Mouse (Mus musculus) embryonic fibroblast, embryonic 13.5 days (primary cell): ENCODE measurements around the gene Polr2j. TPM values are rescaled to one million over a fixed set of nuclear protein-coding genes. Genes with fewer than 3 reads are reported as not detected.

Source experiments
- H3K27ac ChIP-seq: 2 replicates; pipeline ENCODE4 v1.5.1; 2012; ENCODE audit warnings: low read length, control low read depth, inconsistent platforms; ENCODE audit not compliant: insufficient read depth
- H3K4me1 ChIP-seq: 2 replicates; pipeline ENCODE4 v1.6.1; 2011; ENCODE audit warnings: low read length; ENCODE audit not compliant: control insufficient read depth, insufficient read depth
- H3K4me3 ChIP-seq: 2 replicates; pipeline ENCODE4 v1.5.1; 2011; ENCODE audit warnings: mild to moderate bottlenecking, control low read depth, low read length; ENCODE audit not compliant: insufficient read depth
- CTCF ChIP-seq: IDR thresholded peaks from 2 replicates; pipeline ENCODE4 v1.5.1; 2011; ENCODE audit warnings: mild to moderate bottlenecking, control low read depth, low read length, moderate library complexity, borderline replicate concordance; ENCODE audit not compliant: insufficient read depth
- POLR2A ChIP-seq: IDR thresholded peaks from 2 replicates; pipeline ENCODE4 v1.6.1; 2011; ENCODE audit warnings: low read depth, mild to moderate bottlenecking, control low read depth, low read length, moderate library complexity
- polyA plus RNA-seq: library from polyadenylated mRNA; stranded (reverse); fragments of >200 nt; gene quantifications from 2 replicates; pipeline ENCODE4 v1.2.4, GENCODE M21; 2011; ENCODE audit warnings: low read depth; ENCODE audit not compliant: missing spikeins, insufficient read length

The Polr2j gene
- polyA plus RNA-seq = 67.7 TPM in 2 replicates

GRCm38 (mm10) chr5:136115891-136116783 lies at the start of gene Polr2j:
TSS of gene Polr2j (plus strand) at chr5:136116631.
- Histone ChIP-seq H3K4me1 (peaks cover 3% of the 10 kb centered on the region), H3K4me3 (peak within 1 kb of the TSS; percentile 98), H3K27ac (no peak within 1 kb of the TSS)
- TF ChIP-seq CTCF = peak; percentile 89
- peak; percentile 74; the same call in 1 of the 2 replicates for TF ChIP-seq POLR2A

DNA sequence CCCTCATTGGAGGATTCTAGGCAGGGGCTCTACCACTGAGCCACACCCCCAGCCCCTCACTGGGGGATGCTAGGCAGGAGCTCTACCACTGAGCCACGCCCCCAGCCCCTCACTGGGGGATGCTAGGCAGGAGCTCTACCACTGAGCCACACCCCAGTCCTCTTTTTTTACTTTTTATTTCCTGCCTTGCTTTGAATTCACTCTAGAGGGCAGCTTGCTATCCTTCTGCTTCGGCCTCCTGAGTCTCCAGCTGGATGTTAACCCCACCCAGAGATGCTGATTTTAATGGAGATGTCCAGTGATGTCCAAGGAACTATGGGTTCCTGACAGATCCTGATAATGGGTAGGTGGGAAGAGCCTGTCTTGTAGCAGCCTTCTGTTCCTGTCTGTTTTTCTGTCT lies 47.0 kb upstream of the Polr2j start:
- no peak for TF ChIP-seq CTCF
- TF ChIP-seq POLR2A = no peak
- no peak overlapping the region for H3K4me3 ChIP-seq

GRCm38 (mm10) chr5:136073051-136073450 lies 43.4 kb upstream of the Polr2j start:
- TF ChIP-seq POLR2A (no peak), CTCF (no peak)
- no peaks in the 10 kb centered on the region for H3K4me1 ChIP-seq
- no peak overlapping the region for H3K4me3 ChIP-seq
- H3K27ac ChIP-seq = no peak overlapping the region

More for the DNA sequence above, 47.0 kb upstream of the Polr2j start:
- no peak overlapping the region for H3K27ac ChIP-seq
- no peaks in the 10 kb centered on the region for H3K4me1 ChIP-seq

DNA sequence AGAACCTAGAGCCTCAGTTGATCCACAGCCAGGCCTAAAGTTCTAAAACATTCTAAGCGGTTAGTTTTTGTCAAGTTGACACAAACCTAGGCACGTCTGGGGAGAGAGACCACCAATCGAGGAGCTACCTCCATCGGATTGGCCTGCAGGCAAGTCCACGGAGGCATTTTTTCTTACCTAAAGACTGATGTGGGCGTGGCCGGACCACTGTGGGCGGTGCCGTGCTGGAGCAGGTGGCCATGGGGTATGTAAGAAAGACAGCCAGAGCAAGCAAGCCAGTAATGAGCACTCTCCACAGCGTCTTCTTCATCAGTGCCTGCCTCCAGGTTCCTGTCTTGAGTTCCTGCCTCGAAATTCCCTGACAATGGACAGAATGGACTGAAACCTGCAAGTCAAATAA lies 42.9 kb upstream of the Polr2j start:
- Histone ChIP-seq H3K4me3 (no peak overlapping the region), H3K27ac (no peak overlapping the region), H3K4me1 (no peaks in the 10 kb centered on the region)
- TF ChIP-seq POLR2A (no peak), CTCF (no peak)

DNA sequence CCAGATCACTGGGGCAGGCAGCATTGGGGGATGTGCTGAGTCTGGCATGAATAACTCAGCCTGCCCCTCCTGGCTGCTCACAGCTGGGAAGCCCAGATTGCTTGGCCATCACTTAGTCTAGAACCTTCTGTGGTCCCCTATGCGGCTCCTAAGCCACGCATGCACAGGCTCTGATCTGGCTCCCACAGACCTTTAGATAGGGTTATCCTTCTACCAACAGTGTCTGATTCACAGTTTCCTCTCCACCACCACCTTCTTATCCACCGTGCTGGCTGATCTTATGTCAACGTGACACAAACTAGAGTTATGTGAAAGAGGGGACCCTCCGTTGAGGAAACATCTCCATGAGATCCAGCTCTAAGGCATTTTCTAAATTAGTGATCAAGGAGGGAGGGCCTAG lies 41.4 kb upstream of the Polr2j start:
- Histone ChIP-seq H3K27ac (no peak overlapping the region), H3K4me1 (no peaks in the 10 kb centered on the region), H3K4me3 (no peak overlapping the region)
- no peak for TF ChIP-seq POLR2A

DNA sequence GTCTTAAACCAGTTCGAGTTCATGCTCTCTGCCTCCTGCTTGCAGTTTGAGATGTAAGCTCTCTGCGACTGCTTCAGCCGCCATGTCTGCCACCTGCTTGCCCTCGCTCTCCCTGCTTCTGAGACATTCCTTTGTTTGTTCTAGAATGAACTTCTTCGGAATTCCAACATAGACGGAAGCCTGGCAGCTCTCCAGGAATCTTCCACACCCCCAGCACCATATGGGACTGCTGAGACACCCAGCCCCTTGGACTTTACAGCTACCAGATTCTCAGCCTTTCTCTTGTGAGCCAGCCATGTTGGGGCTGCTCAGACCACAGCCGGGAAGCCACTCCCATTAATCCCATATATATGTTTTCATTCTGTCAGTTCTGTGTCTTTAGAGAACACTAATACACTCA lies 40.1 kb upstream of the Polr2j start:
- H3K27ac ChIP-seq = no peak overlapping the region
- TF ChIP-seq POLR2A (no peak), CTCF (no peak)
- no peak overlapping the region for H3K4me3 ChIP-seq
- H3K4me1 ChIP-seq = no peaks in the 10 kb centered on the region

DNA sequence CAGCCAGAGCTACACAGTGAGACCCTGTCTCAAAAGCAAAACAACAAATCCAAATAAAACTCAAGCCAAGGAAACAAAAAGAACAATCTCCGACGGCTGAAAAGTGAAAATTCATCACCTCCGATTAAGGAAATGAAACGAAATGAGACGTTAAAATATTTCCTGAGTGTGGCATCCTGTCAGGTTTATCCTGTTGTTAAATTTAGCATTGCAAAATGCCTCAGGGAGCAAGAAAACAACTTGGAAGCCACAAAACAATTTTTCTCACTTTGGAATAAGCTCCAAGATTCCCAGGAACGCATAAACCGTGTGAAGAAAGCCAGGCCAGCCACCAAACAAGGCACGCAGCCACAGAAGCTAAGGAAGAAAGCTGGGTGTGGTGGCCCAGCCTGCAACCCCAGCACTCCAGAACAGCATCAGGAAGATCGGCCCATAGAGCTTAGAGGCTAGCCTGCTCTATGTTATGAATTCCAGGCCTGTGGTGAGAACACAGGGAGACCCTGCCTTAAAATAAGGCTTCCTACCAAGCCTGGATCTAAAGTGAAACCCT lies 39.4 kb upstream of the Polr2j start:
- Histone ChIP-seq H3K4me1 (no peaks in the 10 kb centered on the region), H3K4me3 (no peak overlapping the region), H3K27ac (no peak overlapping the region)
- TF ChIP-seq CTCF (no peak), POLR2A (no peak)

GRCm38 (mm10) chr5:136078136-136078535 lies 38.3 kb upstream of the Polr2j start:
- TF ChIP-seq POLR2A (no peak), CTCF (no peak)
- no peak overlapping the region for H3K4me3 ChIP-seq
- no peak overlapping the region for H3K27ac ChIP-seq
- H3K4me1 ChIP-seq = no peaks in the 10 kb centered on the region

DNA sequence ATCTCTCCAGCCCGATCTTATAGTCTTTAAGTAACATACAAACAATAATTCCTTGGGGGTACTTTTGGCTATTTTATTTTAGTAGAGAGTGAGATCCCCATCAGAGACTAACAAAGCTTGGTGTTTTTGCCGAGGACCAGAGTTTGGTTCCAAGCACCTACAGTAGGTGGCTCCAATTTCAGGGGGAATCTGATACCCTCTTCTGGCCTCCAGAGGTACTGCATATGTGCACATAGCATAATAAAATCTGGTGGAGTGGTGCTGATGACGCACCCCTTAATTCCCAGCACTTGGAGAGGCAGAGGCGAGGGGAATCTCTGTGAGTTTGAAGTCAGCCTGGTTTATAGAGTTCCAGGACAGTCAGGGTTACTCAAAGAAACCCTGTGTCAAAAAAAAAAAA lies 34.1 kb upstream of the Polr2j start:
- TF ChIP-seq CTCF (no peak), POLR2A (no peak)
- no peak overlapping the region for H3K4me3 ChIP-seq
- H3K4me1 ChIP-seq = 0 out of 2 replicates have a peak, but pooled peaks cover 6% of the 10 kb centered on the region
- no peak overlapping the region for H3K27ac ChIP-seq

DNA sequence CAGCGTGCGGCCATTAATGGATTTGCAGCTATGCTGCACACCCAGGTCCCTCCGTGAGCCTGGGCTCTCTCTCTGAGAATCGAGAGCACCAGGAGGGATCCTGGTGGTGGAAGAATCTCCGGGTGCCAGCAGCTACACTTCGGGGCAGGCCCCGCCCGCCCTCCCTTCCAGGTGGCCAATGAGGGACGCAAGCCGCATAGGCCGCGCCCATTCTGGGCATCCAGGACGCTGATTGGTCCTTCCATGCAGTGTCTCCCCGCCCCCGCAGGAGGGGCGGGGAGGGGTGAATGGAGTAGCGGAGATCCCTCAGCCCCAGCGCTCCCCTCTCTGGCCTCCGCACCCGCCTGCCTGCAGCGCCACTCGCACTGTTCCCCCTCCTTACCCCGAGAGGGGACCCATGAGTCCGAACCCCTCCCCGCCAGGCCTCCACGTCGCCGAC lies 32.7 kb upstream of the Polr2j start, which contains the start of gene Rasa4:
TSS of gene Rasa4 (plus strand) at position 248 of the 439 bp plus-strand sequence.
- 0 out of 2 replicates have a peak, but pooled peaks cover 6% of the 10 kb centered on the region for H3K4me1 ChIP-seq
- H3K27ac ChIP-seq = no peak within 1 kb of the TSS
- peak; percentile 73 for TF ChIP-seq POLR2A
- no peak for TF ChIP-seq CTCF
- peak within 1 kb of the TSS; percentile 82 for H3K4me3 ChIP-seq
